Comparison of ENCODE assay signal across 8 mouse cellular contexts in genomic region chr8:11215231-11215630, GRCm38 (mm10).
A peak's percentile ranks its signal among the peaks of the same experiment; 100 is the strongest.
DNase-seq lines count a peak whose midpoint lies in the region; ATAC-seq and TF ChIP-seq lines count a peak whose summit lies in the region.

No protein-coding gene starts in this region.

- DNase-seq in 3134 (ENCODE audit: extremely low read depth, insufficient read length, low spot score) (peak; percentile 32), MEL (ENCODE audit: low read depth, low spot score) (peak; percentile 48)
- DNase-seq in cerebellum, adult 8-10 months = peak; percentile 36
- peak; percentile 21 to 30 for DNase-seq in gastrocnemius, adult 8-10 months (ENCODE audit: low spot score in 2 of 2)
- peak; percentile 45 for DNase-seq in thymus, postnatal 14 days

- H3K4me2 ChIP-seq in kidney, embryonic 14.5 days (replicated peaks; ENCODE audit: low read depth, low read length) = no peak overlapping the region
- no peak overlapping the region for H3K4me2 ChIP-seq in limb, embryonic 15.5 days

- TF ChIP-seq POLR2A in MEL (IDR thresholded peaks at IDR 0.05; ENCODE audit: control insufficient read depth in 1 of 2, insufficient read depth in 1 of 2, low read depth in 1 of 2, low read length in 2 of 2, poor library complexity in 1 of 2) = no peak

- no peak overlapping the region for H3K9ac ChIP-seq in MEL (ENCODE audit: control insufficient read depth, low read depth, low read length, poor library complexity, severe bottlenecking)
- no peak overlapping the region for H3K9ac ChIP-seq in kidney, embryonic 14.5 days (ENCODE audit: low read depth, low read length)
- H3K9ac ChIP-seq in limb, embryonic 15.5 days = no peak overlapping the region

- H3K4me1 ChIP-seq in MEL (ENCODE audit: control insufficient read depth in 1 of 2, insufficient read depth in 2 of 2, low read length in 2 of 2) = no peaks in the 10 kb centered on the region
- H3K4me1 ChIP-seq in kidney, embryonic 14.5 days (ENCODE audit: control insufficient read depth, insufficient read depth, low read length) = no peaks in the 10 kb centered on the region
- no peaks in the 10 kb centered on the region for H3K4me1 ChIP-seq in limb, embryonic 15.5 days

- no peaks in the 10 kb centered on the region for H3K9me3 ChIP-seq in MEL (replicated peaks; ENCODE audit: insufficient read depth, low read length)
- no peaks in the 10 kb centered on the region for H3K9me3 ChIP-seq in kidney, embryonic 14.5 days (ENCODE audit: control insufficient read depth, low read length)
- H3K9me3 ChIP-seq in limb, embryonic 15.5 days = no peaks in the 10 kb centered on the region

- H3K27me3 ChIP-seq in MEL (ENCODE audit: control insufficient read depth in 1 of 2, insufficient read depth in 2 of 2, low read length in 2 of 2) = no peaks in the 10 kb centered on the region; a peak in 1 of 4 replicates
- no peaks in the 10 kb centered on the region for H3K27me3 ChIP-seq in kidney, embryonic 14.5 days (ENCODE audit: control insufficient read depth, insufficient read depth, low read length)
- no peaks in the 10 kb centered on the region for H3K27me3 ChIP-seq in limb, embryonic 15.5 days

- WGBS in kidney, embryonic 14.5 days = 50% methylated on average over 1 of the region's 1 CpGs
- 38% methylated on average over 1 of the region's 1 CpGs for WGBS in limb, embryonic 15.5 days

- H3K36me3 ChIP-seq in MEL (ENCODE audit: control insufficient read depth in 1 of 2, insufficient read depth in 2 of 2, low read length in 2 of 2) = no peaks in the 10 kb centered on the region
- H3K36me3 ChIP-seq in kidney, embryonic 14.5 days (ENCODE audit: control insufficient read depth, insufficient read depth, low read length) = peaks cover 97% of the 10 kb centered on the region
- peaks cover 84% of the 10 kb centered on the region for H3K36me3 ChIP-seq in limb, embryonic 15.5 days

- peak; percentile 39 for TF ChIP-seq RAD21 in MEL (IDR thresholded peaks at IDR 0.05; ENCODE audit: low read depth, low read length)

- ATAC-seq in kidney, embryonic 14.5 days (ENCODE audit: low FRiP score, low TSS enrichment) = peak; percentile 70; the same call in 1 of the 2 replicates
- 0 out of 2 replicates have a peak, but pooled peaks have one; percentile 24 for ATAC-seq in limb, embryonic 15.5 days (ENCODE audit: insufficient number of reproducible peaks, low FRiP score, low TSS enrichment, low read depth)
- ATAC-seq in monocyte, adult 5-6 weeks (replicated peaks; ENCODE audit: insufficient number of reproducible peaks, low FRiP score, low TSS enrichment, poor library complexity, severe bottlenecking) = 0 out of 2 replicates have a peak, but pooled peaks have one; percentile 53

- no peak overlapping the region for H3K4me3 ChIP-seq in MEL (ENCODE audit: control insufficient read depth in 1 of 2, insufficient read depth in 1 of 2, low read depth in 2 of 2, low read length in 2 of 2)
- no peak overlapping the region for H3K4me3 ChIP-seq in kidney, embryonic 14.5 days (ENCODE audit: low read length)
- H3K4me3 ChIP-seq in limb, embryonic 15.5 days = no peak overlapping the region

- no peaks in the 10 kb centered on the region for H3K79me2 ChIP-seq in MEL (ENCODE audit: control insufficient read depth, insufficient read depth, low read length, poor library complexity)

- H3K27ac ChIP-seq in MEL (ENCODE audit: control insufficient read depth, low read depth, low read length) = no peak overlapping the region
- no peak overlapping the region for H3K27ac ChIP-seq in kidney, embryonic 14.5 days (ENCODE audit: low read depth, low read length)
- H3K27ac ChIP-seq in limb, embryonic 15.5 days = no peak overlapping the region

- TF ChIP-seq EP300 in MEL (IDR thresholded peaks at IDR 0.05; ENCODE audit: low read depth in 1 of 2, low read length in 2 of 2) = no peak

- TF ChIP-seq CTCF in MEL (IDR thresholded peaks at IDR 0.05 in 2 of 3, conservative IDR thresholded peaks at IDR 0.05 in 1 of 3; ENCODE audit: control insufficient read depth in 1 of 3, insufficient read depth in 1 of 3, low read depth in 2 of 3, low read length in 3 of 3, poor library complexity in 1 of 3, severe bottlenecking in 1 of 3) = peak; percentile 60 to 65 (median 60)

TF ChIP-seq in MEL, 35 proteins besides CTCF, POLR2A, EP300 and RAD21:
- TF ChIP-seq SMC3 (IDR thresholded peaks at IDR 0.05; ENCODE audit: low read depth, low read length) (peak; percentile 74), TBP (IDR thresholded peaks at IDR 0.05; ENCODE audit: low read depth, low read length) (no peak)
